Mouse (Mus musculus) erythroblast, embryonic 14.5 days (primary cell): ENCODE measurements around the gene Alyref2. TPM values are rescaled to one million over a fixed set of nuclear protein-coding genes. Genes with fewer than 3 reads are reported as not detected.

ENCODE experiments used
- H3K27me3 ChIP-seq: 2 replicates; pipeline ENCODE4 v1.6.1; 2012; ENCODE audit warnings: inconsistent platforms; ENCODE audit not compliant: control insufficient read depth
- H3K36me3 ChIP-seq: 2 replicates; pipeline ENCODE4 v1.6.1; 2012; ENCODE audit warnings: mild to moderate bottlenecking, inconsistent platforms; ENCODE audit not compliant: control insufficient read depth
- H3K4me1 ChIP-seq: 2 replicates; pipeline ENCODE4 v1.6.1; 2012; ENCODE audit warnings: inconsistent platforms; ENCODE audit not compliant: control insufficient read depth
- H3K4me3 ChIP-seq: replicated peaks from 2 replicates; pipeline ENCODE3; 2012; ENCODE audit warnings: moderate library complexity, mild to moderate bottlenecking, inconsistent platforms
- H3K9me3 ChIP-seq: 2 replicates; pipeline ENCODE4 v1.6.1; 2012; ENCODE audit warnings: low read length, inconsistent platforms, mixed read lengths; ENCODE audit not compliant: control insufficient read depth
- GATA1 ChIP-seq: IDR thresholded peaks from 2 replicates; pipeline ENCODE4 v1.6.1; 2012; ENCODE audit warnings: low read length, inconsistent platforms, mixed read lengths
- TAL1 ChIP-seq: IDR thresholded peaks from 3 replicates; pipeline ENCODE4 v1.6.1; 2012; ENCODE audit warnings: low read length, inconsistent platforms, mixed read lengths
- polyA plus RNA-seq: library from polyadenylated mRNA; stranded (reverse); fragments of >175 nt; gene quantifications from 2 replicates; pipeline ENCODE4 v1.2.3, GENCODE M21; 2012

The Alyref2 gene
- polyA plus RNA-seq, 1 experiment: 0.20 TPM

GRCm38 (mm10) chr1:171494241-171494640, 9.0 kb upstream of the Alyref2 start:
- Histone ChIP-seq H3K36me3 (no peaks in the 10 kb centered on the region), H3K4me1 (no peaks in the 10 kb centered on the region), H3K9me3 (no peaks in the 10 kb centered on the region), H3K4me3 (no peak overlapping the region), H3K27me3 (no peaks in the 10 kb centered on the region)
- no peak for TF ChIP-seq GATA1
- no peak for TF ChIP-seq TAL1

DNA sequence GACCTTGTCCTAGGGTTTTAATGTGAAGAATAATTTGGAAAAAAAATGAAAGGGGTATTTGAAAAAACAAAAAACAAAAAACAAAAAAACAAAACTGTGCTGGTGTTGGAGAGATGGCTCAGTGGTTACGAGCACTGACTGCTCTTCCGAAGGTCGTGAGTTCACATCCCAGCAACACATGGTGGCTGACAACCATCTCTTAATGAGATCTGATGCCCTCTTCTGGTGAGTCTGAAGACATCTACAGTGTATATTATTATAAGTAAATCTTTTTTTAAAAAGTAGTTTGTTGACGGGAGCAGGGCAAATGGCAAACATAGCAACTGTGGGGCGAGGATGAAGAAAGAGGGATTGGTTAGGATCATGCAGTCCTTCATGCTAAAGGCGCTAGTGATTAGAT, 7.9 kb upstream of the Alyref2 start:
- no peaks in the 10 kb centered on the region for H3K9me3 ChIP-seq
- no peaks in the 10 kb centered on the region for H3K27me3 ChIP-seq
- TF ChIP-seq GATA1: no peak
- no peak for TF ChIP-seq TAL1
- no peaks in the 10 kb centered on the region for H3K36me3 ChIP-seq
- H3K4me1 ChIP-seq: no peaks in the 10 kb centered on the region
- H3K4me3 ChIP-seq: no peak overlapping the region

DNA sequence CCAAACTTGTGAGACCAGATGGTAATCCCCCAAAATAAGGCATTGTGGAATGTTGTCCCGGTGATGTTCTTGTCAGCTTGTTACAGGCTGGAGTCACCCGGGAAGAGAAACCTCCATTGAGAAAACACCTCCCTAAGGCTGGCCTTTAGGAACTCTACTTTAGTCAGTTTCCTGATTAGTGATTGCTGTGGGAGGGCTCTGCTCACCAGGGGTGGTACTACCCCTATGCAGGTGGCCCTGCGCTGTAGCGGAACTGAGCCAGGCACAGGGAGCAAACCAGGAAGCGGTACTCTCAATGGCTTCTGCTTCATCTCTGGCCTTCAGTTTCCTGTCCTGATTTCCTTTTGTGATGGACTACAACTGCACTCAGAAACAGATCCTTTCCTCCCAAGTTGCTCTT, 3.4 kb upstream of the Alyref2 start:
- H3K9me3 ChIP-seq: no peaks in the 10 kb centered on the region
- H3K4me3 ChIP-seq: no peak overlapping the region
- no peaks in the 10 kb centered on the region for H3K27me3 ChIP-seq
- no peak for TF ChIP-seq TAL1
- TF ChIP-seq GATA1: no peak
- peaks cover 21% of the 10 kb centered on the region for H3K4me1 ChIP-seq
- H3K36me3 ChIP-seq: no peaks in the 10 kb centered on the region

GRCm38 (mm10) chr1:171501016-171501610, 2.2 kb upstream of the Alyref2 start:
- no peak overlapping the region for H3K4me3 ChIP-seq
- no peaks in the 10 kb centered on the region for H3K27me3 ChIP-seq
- no peaks in the 10 kb centered on the region for H3K36me3 ChIP-seq
- no peaks in the 10 kb centered on the region for H3K9me3 ChIP-seq
- no peak for TF ChIP-seq TAL1
- no peak for TF ChIP-seq GATA1
- H3K4me1 ChIP-seq: peaks cover 21% of the 10 kb centered on the region

GRCm38 (mm10) chr1:171501636-171502080, 1.6 kb upstream of the Alyref2 start:
- Histone ChIP-seq H3K9me3 (no peaks in the 10 kb centered on the region), H3K4me1 (peaks cover 21% of the 10 kb centered on the region), H3K36me3 (no peaks in the 10 kb centered on the region), H3K27me3 (no peaks in the 10 kb centered on the region), H3K4me3 (no peak overlapping the region)
- no peak for TF ChIP-seq GATA1
- no peak for TF ChIP-seq TAL1

DNA sequence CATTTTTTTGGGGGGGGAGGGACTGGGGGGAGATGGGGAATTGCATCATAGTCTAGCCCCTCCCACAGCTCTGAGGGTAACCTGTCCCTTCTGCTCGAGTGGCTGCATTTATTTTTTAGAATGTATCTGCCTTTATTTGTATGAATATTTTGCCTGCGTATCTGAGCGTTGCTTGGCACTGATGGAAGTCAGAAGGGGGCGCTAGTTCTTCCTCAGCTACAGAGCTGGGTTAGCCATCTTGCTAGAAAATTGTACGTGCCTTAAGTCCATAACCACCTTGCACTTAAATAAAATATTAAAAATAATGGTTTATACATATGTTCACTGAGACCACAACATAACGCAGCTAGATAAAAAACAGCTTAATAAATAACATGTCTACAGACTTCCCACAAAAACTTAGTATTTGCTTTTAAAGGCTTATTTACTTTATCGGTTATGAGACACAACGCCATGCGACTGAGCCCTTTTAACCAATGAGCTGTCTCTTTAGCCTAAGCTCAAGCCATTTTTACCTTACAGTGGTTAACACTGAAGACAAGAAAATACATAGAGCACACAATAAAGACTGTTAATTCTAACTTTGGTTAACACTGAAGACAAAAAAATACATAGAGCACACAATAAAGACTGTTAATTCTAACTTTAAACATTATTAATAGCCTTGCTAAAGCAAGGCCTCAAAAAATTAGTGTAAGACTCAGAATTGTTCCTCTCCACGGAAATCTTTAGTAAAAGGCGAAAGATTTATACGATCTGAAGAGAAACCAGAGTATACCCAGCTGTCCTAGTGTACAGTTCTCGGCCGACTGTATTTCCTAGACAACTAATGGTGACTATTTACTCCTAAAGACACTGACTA, 659 bp upstream of the Alyref2 start:
- H3K27me3 ChIP-seq: no peaks in the 10 kb centered on the region
- H3K36me3 ChIP-seq: no peaks in the 10 kb centered on the region
- H3K4me1 ChIP-seq: peaks cover 21% of the 10 kb centered on the region
- H3K4me3 ChIP-seq: peak overlapping the region; percentile 81
- TF ChIP-seq TAL1 (no peak), GATA1 (no peak)
- no peaks in the 10 kb centered on the region for H3K9me3 ChIP-seq

- H3K4me1 ChIP-seq: peaks cover 21% of the 10 kb centered on the region
- no peaks in the 10 kb centered on the region for H3K36me3 ChIP-seq
- H3K27me3 ChIP-seq: no peaks in the 10 kb centered on the region
- no peaks in the 10 kb centered on the region for H3K9me3 ChIP-seq
- H3K4me3 ChIP-seq: peak overlapping the region; percentile 81
- no peak for TF ChIP-seq TAL1
- no peak for TF ChIP-seq GATA1
These were observed 464 bp downstream of the Alyref2 start for GRCm38 (mm10) chr1:171503592-171504291.

DNA sequence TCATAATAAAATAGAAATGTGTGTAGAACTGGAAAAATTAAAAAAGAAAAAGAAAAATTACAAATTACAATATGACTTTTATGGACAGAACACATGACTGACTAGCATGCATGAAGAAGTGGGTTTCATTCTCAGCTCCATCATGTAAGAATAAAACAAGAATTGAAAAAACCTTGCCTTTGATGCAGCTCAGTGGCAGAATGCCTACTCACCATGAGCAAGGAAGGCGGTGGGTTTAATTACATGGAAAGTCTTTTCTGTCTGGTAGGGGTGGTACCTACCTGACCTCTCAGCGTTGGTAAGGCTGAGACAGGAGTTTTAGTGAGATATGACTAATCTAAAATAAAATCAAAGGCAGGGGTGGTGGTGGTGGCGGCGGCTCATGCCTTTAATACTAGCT, 1.3 kb downstream of the Alyref2 start:
- peak overlapping the region; percentile 81 for H3K4me3 ChIP-seq
- no peak for TF ChIP-seq GATA1
- TF ChIP-seq TAL1: no peak
- H3K9me3 ChIP-seq: no peaks in the 10 kb centered on the region; the same call in 1 of the 2 replicates
- H3K4me1 ChIP-seq: peaks cover 21% of the 10 kb centered on the region
- no peaks in the 10 kb centered on the region for H3K27me3 ChIP-seq
- no peaks in the 10 kb centered on the region for H3K36me3 ChIP-seq

- H3K9me3 ChIP-seq: peaks cover 2% of the 10 kb centered on the region
- H3K27me3 ChIP-seq: no peaks in the 10 kb centered on the region
- no peaks in the 10 kb centered on the region for H3K4me1 ChIP-seq
- TF ChIP-seq TAL1 (no peak), GATA1 (no peak)
- no peaks in the 10 kb centered on the region for H3K36me3 ChIP-seq
- H3K4me3 ChIP-seq: no peak overlapping the region
These were observed 10.0 kb downstream of the Alyref2 start for GRCm38 (mm10) chr1:171513234-171513633.
